Mouse (Mus musculus): ENCODE measurements at regions not wholly inside any gene's neighbourhood (a gene's known extent, or its start where the extent isn't known, plus 50 kb on each side); places are given as distances from the start of the nearest gene placed in this dataset.

DNA sequence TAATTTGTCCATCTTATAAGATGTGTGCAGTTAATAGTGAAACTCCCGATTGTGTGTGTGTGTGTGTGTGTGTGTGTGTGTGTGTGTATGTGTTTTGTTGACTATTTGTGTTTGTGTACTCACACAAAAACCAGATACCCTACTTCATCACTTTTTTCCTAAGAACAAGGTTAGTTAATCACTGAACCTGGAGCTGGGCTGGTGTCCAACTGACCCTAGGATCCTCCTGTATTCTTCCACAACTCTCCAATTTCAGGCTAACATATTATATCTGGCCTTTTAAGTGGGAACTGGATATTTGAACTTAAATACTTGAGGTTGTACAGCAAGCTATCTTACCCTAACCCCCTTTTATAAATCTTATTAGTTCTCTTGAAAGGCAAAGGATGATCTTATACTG lies 556.8 kb downstream of the Slco6d1 start:
- TF ChIP-seq CTCF (IDR thresholded peaks at IDR 0.05; ENCODE audit: low read depth), result no peak
- 90% methylated on average over 1 of the region's 1 CpGs for WGBS
- H3K27ac ChIP-seq, result no peak overlapping the region
- H3K4me3 ChIP-seq (ENCODE audit: low read length), result no peak overlapping the region
- DNase-seq (ENCODE audit: low spot score), result no peak
- ATAC-seq, result no peak
- H3K4me2 ChIP-seq (ENCODE audit: low read depth, low read length), result no peak overlapping the region
- H3K9ac ChIP-seq (replicated peaks; ENCODE audit: low read length), result no peak overlapping the region
- H3K4me1 ChIP-seq (ENCODE audit: insufficient read depth, low read length), result no peaks in the 10 kb centered on the region
- no peaks in the 10 kb centered on the region for H3K36me3 ChIP-seq (ENCODE audit: insufficient read depth, low read length)
- no peaks in the 10 kb centered on the region for H3K9me3 ChIP-seq (ENCODE audit: low read length)
- H3K27me3 ChIP-seq (ENCODE audit: insufficient read depth, low read length), result no peaks in the 10 kb centered on the region

Measured in hindbrain, postnatal 0 days (tissue).